Mouse (Mus musculus): ENCODE measurements around the gene Hmga1.
A peak's percentile ranks its signal among the peaks of the same experiment; 100 is the strongest.

Hmga1 gene

DNA sequence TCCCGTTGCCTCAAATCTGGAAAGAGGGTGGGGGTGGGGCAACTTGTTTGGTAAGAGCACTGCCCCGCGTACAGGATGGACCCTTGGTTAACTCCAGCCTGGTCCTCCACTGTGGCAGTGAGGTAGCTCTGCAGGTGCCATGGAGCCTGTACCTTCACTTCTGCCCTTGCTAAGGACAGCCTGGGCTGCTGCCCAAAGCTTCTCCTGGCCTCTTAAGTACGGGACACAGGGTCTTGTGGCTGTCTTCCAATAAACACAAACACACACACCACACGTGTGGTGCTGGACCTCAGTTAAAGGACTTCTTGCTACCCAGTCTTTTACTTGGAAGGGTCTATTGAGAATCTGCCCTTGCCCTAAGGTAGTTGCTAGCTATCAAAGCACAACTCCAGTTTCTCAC lies 2.5 kb downstream of the Hmga1 start:
- no peak for DNase-seq (ENCODE audit: low read depth, low spot score)

- DNase-seq (ENCODE audit: low read depth, low spot score): no peak
Observed at GRCm38 (mm10) chr17:27559596-27559995, 3.3 kb downstream of the Hmga1 start.

- DNase-seq (ENCODE audit: low read depth, low spot score): no peak
Observed at GRCm38 (mm10) chr17:27560926-27561480, 4.7 kb downstream of the Hmga1 start.

DNA sequence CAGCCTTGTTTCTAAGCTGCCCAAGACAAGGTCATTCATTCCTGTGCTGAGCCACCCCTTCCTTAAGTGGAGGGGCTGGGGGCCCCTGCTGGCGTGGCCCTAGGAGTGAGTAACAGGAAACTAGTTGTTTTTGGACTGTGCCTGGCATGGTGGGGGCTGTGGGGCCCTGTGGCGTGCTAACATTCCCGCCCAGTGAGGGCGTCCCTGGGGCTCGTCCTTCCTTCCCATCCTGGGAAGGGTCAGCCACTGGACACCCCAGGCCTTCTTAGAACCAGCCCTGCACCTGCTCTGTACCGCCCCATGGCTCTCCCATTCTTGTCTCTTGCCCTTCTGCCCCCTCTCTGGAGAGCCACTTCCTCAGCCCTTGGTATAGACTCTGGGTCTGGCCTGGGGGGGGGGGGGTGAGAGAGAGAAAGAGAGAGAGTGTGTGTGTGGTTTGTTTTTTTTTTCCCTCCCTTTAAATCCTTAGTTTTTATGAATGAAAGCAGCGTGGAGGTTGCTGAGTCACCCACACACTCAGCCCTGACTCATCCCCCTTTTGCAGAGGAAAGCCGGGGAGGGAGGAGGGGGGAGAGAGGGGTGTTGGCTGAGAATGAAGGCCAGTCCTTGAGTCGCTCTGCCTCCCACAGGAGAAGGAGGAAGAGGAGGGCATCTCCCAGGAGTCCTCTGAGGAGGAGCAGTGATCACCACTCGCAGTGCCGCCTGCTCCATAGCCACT lies 5.7 kb downstream of the Hmga1 start:
- DNase-seq (ENCODE audit: low read depth, low spot score): no peak

DNA sequence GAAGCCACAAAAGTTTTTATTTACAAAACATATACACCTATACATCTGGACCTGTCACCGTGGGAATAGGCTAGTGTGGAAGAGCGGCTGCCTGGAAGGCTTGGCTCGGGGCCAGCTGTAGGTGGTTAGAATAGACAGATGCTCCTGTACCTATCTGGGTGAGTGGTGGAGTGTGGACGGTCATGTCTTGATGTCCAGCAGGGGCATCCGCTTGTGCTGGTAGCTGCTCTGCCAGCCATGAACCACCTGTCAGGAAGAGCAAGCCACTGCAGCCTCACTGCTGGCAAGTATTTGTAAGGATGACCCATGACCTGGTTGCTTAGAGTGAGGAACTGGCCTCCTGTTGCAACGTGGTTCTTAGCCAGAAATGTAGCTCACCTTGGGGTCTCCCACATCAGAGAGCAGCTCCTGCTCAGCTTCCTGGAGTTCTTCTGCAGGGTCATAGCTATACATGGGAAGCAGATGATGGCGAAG lies 7.5 kb downstream of the Hmga1 start:
- DNase-seq (ENCODE audit: low read depth, low spot score): no peak

- DNase-seq (ENCODE audit: low read depth, low spot score): no peak
Observed at GRCm38 (mm10) chr17:27564391-27565162, 8.3 kb downstream of the Hmga1 start.

GRCm38 (mm10) chr17:27565163-27565941 lies 9.1 kb downstream of the Hmga1 start, which contains the start of gene AI413582:
TSS of gene AI413582 (minus strand) at chr17:27565756.
- DNase-seq (ENCODE audit: low read depth, low spot score): peak; percentile 84

- DNase-seq (ENCODE audit: low read depth, low spot score): no peak
Observed at GRCm38 (mm10) chr17:27565942-27566267, 9.6 kb downstream of the Hmga1 start.

DNA sequence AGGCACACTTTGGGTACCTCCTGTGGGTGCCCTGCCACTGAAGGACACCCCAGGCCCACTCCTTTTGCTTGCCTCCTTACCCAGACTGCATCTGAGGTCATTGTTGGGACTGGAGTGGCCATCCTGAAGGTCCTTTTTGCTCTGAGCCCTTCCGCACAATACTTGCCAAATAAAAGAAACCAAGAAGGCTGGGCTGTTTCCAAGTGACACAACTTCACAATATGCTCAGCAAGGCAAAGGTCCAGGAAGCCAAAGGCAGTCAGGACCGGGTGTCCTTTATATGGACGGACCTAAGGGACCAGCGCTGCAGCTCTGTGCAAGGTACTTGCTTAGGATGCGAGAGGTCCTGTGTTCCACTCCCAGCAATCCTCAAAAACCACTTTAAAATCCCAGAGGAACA lies 11.9 kb downstream of the Hmga1 start:
- DNase-seq (ENCODE audit: low read depth, low spot score): no peak

- DNase-seq (ENCODE audit: low read depth, low spot score): no peak
Observed at GRCm38 (mm10) chr17:27571315-27571714, 15.0 kb downstream of the Hmga1 start.

DNA sequence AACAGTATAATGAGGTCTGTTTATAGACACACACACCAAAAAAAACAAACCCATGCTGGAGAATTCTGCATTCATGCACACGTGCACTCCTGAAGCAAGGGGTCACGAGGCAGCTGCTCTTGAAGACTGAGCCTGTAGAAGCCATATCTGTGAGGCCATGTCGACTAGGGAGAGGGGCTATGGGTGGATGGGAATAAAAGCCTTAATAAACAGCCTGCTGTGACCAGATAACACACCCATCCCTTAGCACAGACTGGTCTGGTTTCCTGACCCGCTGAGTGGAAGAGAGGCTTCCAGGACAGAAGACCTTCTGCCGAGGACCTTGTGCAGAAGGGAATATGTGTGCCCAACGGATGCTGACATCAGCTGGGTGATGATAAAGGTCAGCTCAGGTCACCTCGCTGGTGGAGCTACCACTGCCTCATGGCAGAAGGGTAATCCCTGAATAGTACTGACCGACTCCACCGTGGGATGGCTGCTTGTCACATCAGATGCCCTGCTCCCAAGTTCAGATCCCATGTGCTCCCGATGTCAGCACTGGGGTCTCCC lies 17.5 kb downstream of the Hmga1 start:
- no peak for DNase-seq (ENCODE audit: low read depth, low spot score)

GRCm38 (mm10) chr17:27574470-27575115 lies 18.3 kb downstream of the Hmga1 start:
- no peak for DNase-seq (ENCODE audit: low read depth, low spot score)

- no peak for DNase-seq (ENCODE audit: low read depth, low spot score)
Observed at GRCm38 (mm10) chr17:27575116-27575776, 18.9 kb downstream of the Hmga1 start.

GRCm38 (mm10) chr17:27576056-27576455 lies 19.8 kb downstream of the Hmga1 start:
- no peak for DNase-seq (ENCODE audit: low read depth, low spot score)

GRCm38 (mm10) chr17:27577468-27577867 lies 21.2 kb downstream of the Hmga1 start:
- no peak for DNase-seq (ENCODE audit: low read depth, low spot score)

GRCm38 (mm10) chr17:27578487-27578886 lies 22.2 kb downstream of the Hmga1 start:
- DNase-seq (ENCODE audit: low read depth, low spot score): no peak

DNA sequence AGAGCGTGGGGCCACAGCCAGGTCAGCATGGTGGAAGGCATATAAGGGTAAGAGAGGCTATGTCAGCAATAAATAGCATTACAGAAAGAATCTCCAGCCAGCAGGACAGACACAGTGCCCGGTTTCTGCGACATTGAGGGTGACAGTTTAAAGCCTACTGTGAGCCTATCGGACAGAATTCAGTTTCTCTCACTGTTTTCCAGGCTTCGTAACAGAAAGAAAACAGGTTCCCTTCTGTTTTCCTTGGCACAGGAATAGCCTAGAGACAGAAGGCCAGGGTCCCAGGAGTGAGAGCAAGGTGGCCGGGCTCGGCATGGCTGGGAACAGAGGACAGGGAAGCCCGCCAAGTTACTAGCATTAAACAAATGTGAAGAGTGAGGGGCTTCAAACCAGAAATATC lies 23.5 kb downstream of the Hmga1 start:
- DNase-seq (ENCODE audit: low read depth, low spot score): no peak

DNA sequence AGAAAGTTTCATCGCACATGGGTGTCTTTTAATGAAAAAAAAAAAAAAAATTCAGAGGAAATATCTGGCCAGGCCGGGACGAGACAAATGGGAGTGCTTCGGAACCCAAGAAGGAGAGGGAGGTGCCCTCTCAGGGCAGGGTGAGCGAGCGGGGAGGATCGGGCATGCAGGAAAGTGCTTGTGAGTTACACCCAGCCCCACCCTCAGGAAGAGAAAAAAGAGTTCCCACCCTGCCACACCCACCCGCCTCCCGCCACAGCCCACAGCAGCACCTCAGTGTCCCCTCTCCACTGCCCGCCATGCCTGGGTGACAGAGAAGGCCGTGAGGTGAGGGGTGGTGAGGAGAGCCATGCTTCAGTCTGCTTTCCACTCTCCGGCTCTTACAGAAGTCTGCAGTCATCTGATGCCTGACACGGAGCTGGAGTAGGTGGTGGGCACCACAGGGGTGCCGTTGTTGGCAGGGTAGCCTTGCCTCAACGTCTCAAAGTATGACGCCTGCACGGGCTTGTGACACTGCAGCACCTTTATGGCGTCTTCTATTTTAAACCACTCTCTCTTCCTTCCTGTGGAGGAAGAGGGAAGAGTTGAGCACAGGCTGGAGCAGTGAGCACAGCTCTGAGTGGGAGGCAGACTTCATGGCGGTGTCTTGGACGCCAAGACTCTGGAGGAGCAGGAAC lies 24.2 kb downstream of the Hmga1 start:
- no peak for DNase-seq (ENCODE audit: low read depth, low spot score)

DNA sequence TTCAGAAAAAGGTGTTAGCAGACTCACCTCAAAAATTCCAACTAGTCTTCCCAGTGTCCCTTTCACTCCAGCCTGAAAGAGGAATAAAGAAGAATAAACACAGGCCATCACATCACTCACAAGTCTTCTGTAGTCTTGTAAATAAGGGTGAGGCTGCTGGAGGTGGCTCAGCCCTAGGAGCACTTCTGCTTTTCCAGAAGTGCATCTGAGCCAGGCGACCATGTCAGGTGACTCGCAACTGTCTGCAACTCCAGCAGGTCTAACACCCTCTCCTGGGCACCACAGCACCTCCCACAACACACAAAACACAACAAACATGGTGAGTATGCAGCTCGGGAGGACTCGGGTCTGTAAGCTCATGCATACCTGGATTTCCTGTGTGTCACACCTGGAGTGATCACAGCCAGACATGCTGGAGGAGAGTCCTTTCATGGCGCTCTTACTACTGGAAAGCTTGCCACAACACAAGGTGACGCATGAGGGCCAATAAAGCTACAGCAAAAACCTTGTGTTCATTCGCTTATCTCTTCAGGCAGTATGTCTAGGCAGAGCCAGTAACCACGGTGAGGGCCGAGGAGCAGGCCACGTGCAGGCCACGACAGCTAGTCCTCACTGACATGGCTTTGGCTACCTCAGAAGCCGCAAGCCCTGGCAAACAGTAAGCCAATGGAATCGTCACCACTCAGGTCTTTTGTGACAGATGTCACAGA lies 27.0 kb downstream of the Hmga1 start:
- DNase-seq (ENCODE audit: low read depth, low spot score): no peak
